Mouse (Mus musculus) limb, embryonic 10.5 days (tissue): Measurements from ENCODE around the gene Ulk4. TPM values are rescaled to one million over a fixed set of nuclear protein-coding genes. Genes with fewer than 3 reads are reported as not detected.

ENCODE experiments used
- DNase-seq: peaks from one replicate; pipeline ENCODE4 v3.0.0-alpha.2; 2017; ENCODE audit warnings: low spot score
- H3K27ac ChIP-seq: fragments of 300-500 bp; sonication (generic); 2 replicates; pipeline ENCODE4 v1.5.1; 2016; ENCODE audit warnings: mild to moderate bottlenecking
- H3K27me3 ChIP-seq: fragments of 300-500 bp; sonication (generic); 2 replicates; pipeline ENCODE4 v1.6.1; 2016; ENCODE audit warnings: low read depth, mild to moderate bottlenecking; ENCODE audit not compliant: poor library complexity, severe bottlenecking
- H3K36me3 ChIP-seq: fragments of 300-500 bp; sonication (generic); 2 replicates; pipeline ENCODE4 v1.6.1; 2016; ENCODE audit warnings: mild to moderate bottlenecking, moderate library complexity
- H3K4me1 ChIP-seq: fragments of 300-500 bp; sonication (generic); 2 replicates; pipeline ENCODE4 v1.6.1; 2016
- H3K4me3 ChIP-seq: fragments of 300-500 bp; sonication (generic); 2 replicates; pipeline ENCODE4 v1.5.1; 2016; ENCODE audit warnings: mild to moderate bottlenecking, moderate library complexity
- H3K9me3 ChIP-seq: fragments of 300-500 bp; sonication (generic); replicated peaks from 2 replicates; pipeline ENCODE4 v1.6.1; 2016; ENCODE audit warnings: mild to moderate bottlenecking
- WGBS: fragments of 180-500 bp; shearing (Covaris S2); methylation state at CpG from one replicate; pipeline ENCODE4 v1.1.7; 2016; 5-methylcytosine and 5-hydroxymethylcytosine counted together
- polyA plus RNA-seq: library from polyadenylated mRNA; unstranded; fragments of >200 nt; fragmentation: Nextera tagmentation; extraction: Ambion mirVana; gene quantifications from 2 replicates; pipeline ENCODE4 v1.2.1, GENCODE M21; 2016

Ulk4 gene
- polyA plus RNA-seq, 1 experiment from 2014 or later = 140 TPM

GRCm38 (mm10) chr9:121297171-121298064, 20.4 kb upstream of the Ulk4 start, which contains the start of gene Trak1:
TSS of gene Trak1 (plus strand) at chr9:121297502.
- Histone ChIP-seq H3K4me3 (peak within 1 kb of the TSS; percentile 92), H3K27ac (peak within 1 kb of the TSS; percentile 92), H3K27me3 (peaks cover 46% of the 10 kb centered on the region), H3K36me3 (no peaks in the 10 kb centered on the region), H3K9me3 (no peaks in the 10 kb centered on the region), H3K4me1 (peaks cover 47% of the 10 kb centered on the region)
- WGBS = under 1% methylated on average over 84 of the region's 116 CpGs
- DNase-seq = peak; percentile 80

DNA sequence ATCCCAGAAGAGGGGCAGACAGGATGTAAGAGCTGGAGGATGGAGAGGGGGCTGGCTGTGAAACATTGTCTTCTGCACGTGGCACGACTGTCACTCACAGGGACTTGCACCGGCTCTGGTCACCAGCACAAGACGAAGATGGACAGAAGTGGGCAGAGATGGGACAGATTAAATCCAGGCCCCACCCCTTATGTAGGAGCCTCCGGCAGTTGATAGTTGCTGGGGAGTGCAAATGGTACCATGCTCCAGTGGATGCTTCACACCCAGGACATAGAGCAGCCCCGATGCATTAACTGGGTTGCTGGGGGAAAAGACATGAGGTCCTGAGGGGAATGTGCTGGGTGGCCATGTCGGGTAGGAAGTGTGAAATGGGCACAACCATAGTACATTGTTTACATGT, 18.2 kb upstream of the Ulk4 start:
- Histone ChIP-seq H3K9me3 (no peaks in the 10 kb centered on the region), H3K27me3 (peaks cover 46% of the 10 kb centered on the region), H3K4me1 (peaks cover 34% of the 10 kb centered on the region), H3K4me3 (no peak overlapping the region), H3K27ac (no peak overlapping the region), H3K36me3 (no peaks in the 10 kb centered on the region)
- no peak for DNase-seq
- WGBS = 83% methylated on average over 7 of the region's 7 CpGs

DNA sequence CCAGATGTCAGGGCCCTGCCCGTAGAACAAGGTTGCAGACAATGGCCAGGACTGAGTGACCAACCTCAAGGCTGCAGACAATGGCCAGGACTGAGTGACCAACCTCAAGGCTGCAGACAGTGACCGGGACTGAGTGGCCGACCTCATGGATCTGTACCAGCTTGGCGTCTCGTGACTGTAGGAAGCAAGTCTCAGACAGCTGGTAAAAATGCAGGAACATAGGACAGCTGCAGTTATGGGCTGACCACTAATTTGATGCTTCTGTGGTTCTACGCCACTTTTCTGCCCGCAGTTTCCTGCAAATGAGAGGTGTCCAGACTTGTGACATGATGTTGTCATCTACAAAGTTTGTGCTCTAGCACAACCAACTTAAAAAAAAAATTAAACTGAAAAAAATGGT, 16.2 kb upstream of the Ulk4 start:
- Histone ChIP-seq H3K4me3 (no peak overlapping the region), H3K36me3 (no peaks in the 10 kb centered on the region), H3K27ac (no peak overlapping the region), H3K27me3 (peaks cover 36% of the 10 kb centered on the region), H3K9me3 (no peaks in the 10 kb centered on the region), H3K4me1 (peaks cover 14% of the 10 kb centered on the region)
- DNase-seq = no peak
- 85% methylated on average over 7 of the region's 7 CpGs for WGBS

DNA sequence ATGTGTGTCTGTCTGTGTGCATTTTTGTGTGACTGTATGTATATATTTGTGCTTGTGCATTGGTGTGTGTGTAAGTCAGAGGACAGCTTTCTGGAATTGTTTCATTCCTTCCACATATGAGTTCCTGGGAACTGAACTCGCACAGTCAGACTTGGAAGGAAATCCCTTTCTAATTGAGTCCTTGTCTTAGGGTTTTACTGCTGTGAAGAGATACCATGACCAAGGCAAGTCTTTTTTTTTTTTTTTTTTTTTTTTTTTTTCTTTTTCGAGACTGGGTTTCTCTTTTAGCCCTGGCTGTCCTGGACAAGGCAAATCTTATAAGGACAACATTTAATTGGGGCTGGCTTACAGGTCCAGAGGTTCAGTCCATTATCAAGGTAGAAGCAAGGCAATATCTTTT, 14.3 kb upstream of the Ulk4 start:
- no peak overlapping the region for H3K4me3 ChIP-seq
- peaks cover 2% of the 10 kb centered on the region for H3K4me1 ChIP-seq
- H3K9me3 ChIP-seq = no peaks in the 10 kb centered on the region
- peaks cover 26% of the 10 kb centered on the region for H3K27me3 ChIP-seq
- 81% methylated on average over 2 of the region's 2 CpGs for WGBS
- H3K36me3 ChIP-seq = no peaks in the 10 kb centered on the region
- no peak for DNase-seq
- H3K27ac ChIP-seq = no peak overlapping the region

- Histone ChIP-seq H3K27me3 (no peaks in the 10 kb centered on the region), H3K27ac (peak overlapping the region; percentile 82), H3K4me1 (peaks cover 6% of the 10 kb centered on the region), H3K4me3 (peak overlapping the region; percentile 52), H3K36me3 (peaks cover 5% of the 10 kb centered on the region), H3K9me3 (no peaks in the 10 kb centered on the region)
- DNase-seq = no peak
- WGBS = 83% methylated on average over 3 of the region's 3 CpGs
Observed at GRCm38 (mm10) chr9:121286325-121286901, 9.4 kb upstream of the Ulk4 start.

DNA sequence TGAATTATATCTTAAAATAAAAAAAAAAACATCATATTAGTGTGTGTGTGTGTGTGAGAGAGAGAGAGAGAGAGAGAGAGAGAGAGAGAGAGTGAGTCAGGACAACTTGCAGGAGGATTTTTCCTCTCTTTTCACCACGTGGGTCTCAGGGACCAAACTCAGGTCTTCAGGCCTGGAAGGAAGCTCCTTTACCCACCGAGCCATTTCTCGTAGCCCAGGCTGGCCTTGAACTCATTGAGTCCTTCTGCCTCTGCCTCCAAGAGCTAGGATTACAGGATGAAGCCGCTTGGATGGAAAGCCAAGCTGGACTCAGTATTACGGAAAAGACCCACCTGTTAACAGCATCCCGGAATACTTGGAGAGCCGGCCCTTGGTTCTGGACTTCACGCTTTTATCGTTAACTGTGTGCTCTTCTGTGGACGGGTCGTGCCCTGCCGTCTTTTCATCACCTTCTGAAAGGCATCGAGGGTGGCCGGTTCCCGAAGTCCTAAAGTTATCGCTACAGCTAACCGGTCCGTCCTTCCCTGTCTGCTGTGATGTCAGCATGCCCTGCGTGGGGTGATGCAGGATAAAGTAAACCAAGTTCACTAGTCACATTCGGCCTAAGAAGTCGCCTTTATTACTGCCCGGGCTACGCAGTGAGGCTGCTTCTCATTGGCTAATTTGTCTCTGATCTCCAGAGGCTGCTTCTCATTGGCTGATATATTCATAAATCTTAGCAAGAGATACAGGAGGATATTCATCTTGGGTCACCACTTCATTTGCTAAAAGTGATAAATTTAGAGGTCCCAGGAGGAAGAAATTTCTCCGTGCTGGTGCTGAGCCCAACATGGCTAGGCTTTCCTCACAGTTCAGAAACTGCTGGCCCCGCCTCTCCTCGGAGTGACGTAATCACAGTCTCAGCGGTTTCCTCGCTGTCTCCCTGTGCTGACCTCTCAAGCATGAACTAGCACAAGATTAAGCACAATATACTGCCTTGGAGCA, 8.6 kb upstream of the Ulk4 start:
- Histone ChIP-seq H3K27ac (peak overlapping the region; percentile 82), H3K9me3 (no peaks in the 10 kb centered on the region), H3K4me1 (peaks cover 6% of the 10 kb centered on the region), H3K27me3 (no peaks in the 10 kb centered on the region), H3K4me3 (peak overlapping the region; percentile 52), H3K36me3 (peaks cover 5% of the 10 kb centered on the region)
- WGBS = 27% methylated on average over 29 of the region's 29 CpGs
- DNase-seq = peak; percentile 65

- H3K4me3 ChIP-seq = no peak overlapping the region
- H3K9me3 ChIP-seq = no peaks in the 10 kb centered on the region
- H3K36me3 ChIP-seq = peaks cover 7% of the 10 kb centered on the region
- no peak for DNase-seq
- no peaks in the 10 kb centered on the region for H3K27me3 ChIP-seq
- H3K27ac ChIP-seq = no peak overlapping the region
- H3K4me1 ChIP-seq = peaks cover 6% of the 10 kb centered on the region
- 87% methylated on average over 3 of the region's 3 CpGs for WGBS
Observed at GRCm38 (mm10) chr9:121284422-121284821, 7.4 kb upstream of the Ulk4 start.

DNA sequence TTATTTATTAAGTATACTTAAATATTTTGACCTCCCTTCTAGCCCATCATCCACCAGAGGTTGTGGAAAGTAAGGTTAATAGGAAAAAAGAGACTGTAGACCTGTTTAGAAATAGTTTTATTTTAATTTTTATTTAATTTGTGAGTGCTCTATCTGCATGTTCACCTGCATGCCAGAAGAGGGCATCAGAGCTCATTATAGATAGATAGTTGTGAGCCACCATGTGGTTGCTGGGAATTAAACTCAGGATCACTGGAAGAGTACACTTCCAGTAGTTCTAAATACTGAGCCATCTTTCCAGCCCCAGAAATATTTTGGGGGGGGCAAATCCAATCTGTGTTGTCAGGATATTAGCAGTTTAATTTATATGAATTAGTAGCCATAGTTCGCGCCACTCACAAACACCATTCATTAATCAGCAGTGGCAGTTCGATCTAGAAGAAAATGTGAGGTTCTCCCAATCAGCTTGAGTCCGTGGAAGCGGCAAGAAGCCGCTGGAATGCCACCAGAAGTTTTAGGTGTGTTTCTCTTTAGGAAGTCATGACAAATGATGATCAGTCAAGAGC, 6.7 kb upstream of the Ulk4 start:
- peaks cover 10% of the 10 kb centered on the region for H3K36me3 ChIP-seq
- H3K9me3 ChIP-seq = no peaks in the 10 kb centered on the region
- H3K27me3 ChIP-seq = no peaks in the 10 kb centered on the region
- H3K4me3 ChIP-seq = no peak overlapping the region
- WGBS = 96% methylated on average over 6 of the region's 6 CpGs
- no peak for DNase-seq
- no peak overlapping the region for H3K27ac ChIP-seq
- H3K4me1 ChIP-seq = peaks cover 6% of the 10 kb centered on the region

DNA sequence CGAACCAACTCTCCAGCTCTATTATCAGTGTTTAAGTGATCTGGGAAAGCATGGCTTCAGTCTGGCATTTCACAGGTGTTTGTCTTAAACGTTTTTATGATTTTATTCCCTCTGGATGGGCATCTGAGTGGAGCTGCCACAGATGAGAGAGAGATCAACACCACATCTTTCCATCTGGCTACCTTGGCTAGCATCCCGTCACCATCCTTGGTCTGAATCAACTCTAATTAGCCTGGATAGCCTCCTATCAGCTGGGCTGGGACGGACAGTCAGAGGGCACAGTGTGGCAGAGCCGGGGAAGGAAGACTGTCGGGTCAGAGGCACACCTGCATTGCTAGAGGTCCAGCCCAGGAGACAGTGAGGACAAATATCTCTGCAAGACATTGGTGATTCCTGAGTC, 4.9 kb upstream of the Ulk4 start:
- Histone ChIP-seq H3K36me3 (peaks cover 10% of the 10 kb centered on the region), H3K4me1 (peaks cover 16% of the 10 kb centered on the region), H3K9me3 (no peaks in the 10 kb centered on the region), H3K4me3 (no peak overlapping the region), H3K27me3 (no peaks in the 10 kb centered on the region), H3K27ac (no peak overlapping the region)
- WGBS = 87% methylated on average over 6 of the region's 6 CpGs
- no peak for DNase-seq

GRCm38 (mm10) chr9:121279216-121279615, 2.2 kb upstream of the Ulk4 start:
- Histone ChIP-seq H3K36me3 (peaks cover 10% of the 10 kb centered on the region), H3K27ac (no peak overlapping the region), H3K4me1 (peaks cover 15% of the 10 kb centered on the region), H3K27me3 (no peaks in the 10 kb centered on the region), H3K4me3 (no peak overlapping the region), H3K9me3 (no peaks in the 10 kb centered on the region)
- no peak for DNase-seq
- whole genome bisulfite sequencing = 92% methylated on average over 5 of the region's 5 CpGs

GRCm38 (mm10) chr9:121276745-121277117, 266 bp downstream of the Ulk4 start:
- peaks cover 17% of the 10 kb centered on the region for H3K4me1 ChIP-seq
- DNase-seq = no peak
- peak overlapping the region; percentile 73 for H3K4me3 ChIP-seq
- peak overlapping the region; percentile 90 for H3K27ac ChIP-seq
- no peaks in the 10 kb centered on the region for H3K9me3 ChIP-seq
- 19% methylated on average over 15 of the region's 15 CpGs for WGBS
- H3K27me3 ChIP-seq = no peaks in the 10 kb centered on the region
- H3K36me3 ChIP-seq = peaks cover 5% of the 10 kb centered on the region

DNA sequence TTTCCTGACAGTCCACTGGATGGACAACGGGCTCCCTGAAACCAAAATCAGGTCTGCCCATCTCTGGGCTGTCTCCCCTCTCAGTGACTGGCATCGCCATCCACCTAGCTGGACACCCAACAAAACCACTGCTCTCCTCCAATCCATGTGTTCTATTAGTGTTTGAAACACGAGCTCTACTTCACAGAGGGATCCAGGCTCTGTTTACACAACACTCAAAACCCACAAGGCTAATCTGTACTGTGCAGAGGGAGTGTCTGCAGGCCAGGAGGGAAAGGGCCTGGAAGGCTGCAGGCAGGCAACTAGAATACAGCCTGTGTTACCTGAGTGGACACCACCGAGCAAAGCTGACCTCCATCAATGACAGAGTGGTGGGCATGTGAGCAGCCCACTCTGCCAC, 5.4 kb downstream of the Ulk4 start:
- no peak overlapping the region for H3K27ac ChIP-seq
- WGBS = 67% methylated on average over 4 of the region's 4 CpGs

More for the DNA sequence above, 5.4 kb downstream of the Ulk4 start:
- no peak overlapping the region for H3K4me3 ChIP-seq
- no peaks in the 10 kb centered on the region for H3K9me3 ChIP-seq
- H3K4me1 ChIP-seq = peaks cover 6% of the 10 kb centered on the region; the same call in 1 of the 2 replicates
- DNase-seq = no peak
- no peaks in the 10 kb centered on the region for H3K36me3 ChIP-seq
- no peaks in the 10 kb centered on the region for H3K27me3 ChIP-seq
